ENCODE assay signal across 8 mouse cellular contexts in the genomic region with DNA sequence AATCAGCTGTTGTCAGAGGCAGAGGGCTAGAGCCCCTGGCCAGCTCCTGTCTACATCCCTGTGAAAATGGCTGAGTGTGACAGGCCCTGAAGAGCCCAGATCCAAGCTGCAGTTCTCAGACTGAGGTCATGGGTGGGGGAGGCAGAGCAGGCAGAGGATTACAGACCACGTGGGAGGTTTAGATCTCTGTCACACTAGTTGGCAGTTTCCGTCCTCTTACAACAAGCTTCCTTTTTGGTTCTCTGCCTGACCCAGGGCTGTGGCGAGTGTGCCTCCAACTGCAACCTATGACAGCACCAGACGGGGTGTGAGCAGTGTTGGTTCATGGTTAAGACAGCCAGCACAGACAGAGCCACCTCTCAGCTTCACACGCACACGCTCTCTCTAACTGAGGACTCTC. TPM values are rescaled to one million over a fixed set of nuclear protein-coding genes. Genes with fewer than 3 reads are reported as not detected.
DNase-seq lines count a peak whose midpoint lies in the region.

No protein-coding gene starts in this region.

- DNase-seq in adrenal gland, adult (ENCODE audit: inconsistent age in 2 of 2, low spot score in 1 of 2), result peak; percentile 33 to 78
- no peak for DNase-seq in adrenal gland, adult 18-20 months (ENCODE audit: low spot score in 2 of 2)
- peak; percentile 89 for DNase-seq in adipocyte (ENCODE audit: low spot score)
- DNase-seq in gastrocnemius, postnatal 25 days, result peak; percentile 52
- DNase-seq in kidney, adult 9 months, result peak; percentile 15
- peak; percentile 59 for DNase-seq in lung, postnatal 25 days (ENCODE audit: low spot score)
- DNase-seq in spleen, postnatal 10 days (ENCODE audit: low spot score in 2 of 2), result peak; percentile 12 to 45
- DNase-seq in layer of hippocampus, adult 8-10 months (ENCODE audit: low spot score in 2 of 2), result no peak

RNA-seq across cellular contexts. Expression of a gene that starts 26.9 kb away (rescaled TPM):
- under 1 TPM in 1 of 2 experiments, not detected in 1; 0.83 TPM for total RNA-seq in adrenal gland, adult 18-20 months (2021)
- total RNA-seq in gastrocnemius, postnatal 25 days (2021), result under 1 TPM; 0.15 to 0.48 TPM
- total RNA-seq in layer of hippocampus, adult 8-10 months (2022), result 1 to 10 TPM in 2 of 4 experiments, under 1 TPM in 1, not detected in 1; 0.21 to 1.8 (median 1.5) TPM

RNA-seq across cellular contexts. Expression of a gene that starts 41.7 kb away (rescaled TPM):
- 100 to 1,000 TPM; 100 to 148 TPM for total RNA-seq in adrenal gland, adult 18-20 months (2021)
- 100 to 1,000 TPM; 142 to 177 TPM for total RNA-seq in gastrocnemius, postnatal 25 days (2021)
- 100 to 1,000 TPM; 128 to 143 (median 137) TPM for total RNA-seq in layer of hippocampus, adult 8-10 months (2022)

Comparison
In these comparisons a context has a peak if more than half of its experiments do, and no peak if none do; other contexts are left out.
1. DNase-seq: peak in adrenal gland, adult (2 of 2), adipocyte (single experiment), gastrocnemius, postnatal 25 days (single experiment), kidney, adult 9 months (single experiment), lung, postnatal 25 days (single experiment) and spleen, postnatal 10 days (2 of 2); none in adrenal gland, adult 18-20 months (0 of 2) and layer of hippocampus, adult 8-10 months (0 of 2).